In genomic region chr5:123381968-123382367, GRCm38 (mm10) we compare ENCODE assay signal across 9 mouse cellular contexts. TPM values are rescaled to one million over a fixed set of nuclear protein-coding genes. Genes with fewer than 3 reads are reported as not detected.
DNase-seq lines count a peak whose midpoint lies in the region; ATAC-seq lines count a peak whose summit lies in the region.
"Had no signal": no experiment of that assay in that cellular context is flagged by ENCODE, and none has a peak within 500 bp of the region (broad histone marks: within the 10 kb centered on the region; RNA-seq: fewer than 3 reads in every experiment).

No protein-coding gene starts in this region.

- peak overlapping the region; percentile 10; the same call in 1 of the 2 replicates for H3K4me2 ChIP-seq in kidney, embryonic 14.5 days (replicated peaks; ENCODE audit: low read depth, low read length)

- H3K4me3 ChIP-seq in brown adipose tissue, adult 24 weeks (ENCODE audit: insufficient read depth, low read depth, low read length): peak overlapping the region; percentile 34
- no peak overlapping the region; the same call in 1 of the 2 replicates for H3K4me3 ChIP-seq in kidney, embryonic 14.5 days (ENCODE audit: low read length)

- H3K4me1 ChIP-seq in brown adipose tissue, adult 24 weeks (ENCODE audit: control insufficient read depth, insufficient read depth, insufficient read length, low read length): peaks cover 8% of the 10 kb centered on the region; the same call in 1 of the 2 replicates
- H3K4me1 ChIP-seq in kidney, embryonic 14.5 days (ENCODE audit: control insufficient read depth, insufficient read depth, low read length): peaks cover 22% of the 10 kb centered on the region

- no peak for ATAC-seq in kidney, embryonic 14.5 days (ENCODE audit: low FRiP score, low TSS enrichment)
- peak; percentile 25 for ATAC-seq in megakaryocyte progenitor cell, adult 5-6 weeks (replicated peaks; ENCODE audit: poor library complexity)

- H3K9ac ChIP-seq in kidney, embryonic 14.5 days (ENCODE audit: low read depth, low read length): peak overlapping the region; percentile 37; the same call in 1 of the 2 replicates

- no peaks in the 10 kb centered on the region for H3K27me3 ChIP-seq in kidney, embryonic 14.5 days (ENCODE audit: control insufficient read depth, insufficient read depth, low read length)

- WGBS in kidney, embryonic 14.5 days: 25% methylated on average over 20 of the region's 20 CpGs

- peak; percentile 47 for DNase-seq in kidney, adult 18-20 months
- no peak for DNase-seq in kidney, adult 8-10 months
- no peak for DNase-seq in frontal cortex, postnatal 36 days (ENCODE audit: low spot score in 2 of 2)
- DNase-seq in left cerebral cortex, adult 8-10 months (ENCODE audit: low spot score in 2 of 2): no peak
- DNase-seq in urinary bladder, adult 18-20 months (ENCODE audit: low spot score in 2 of 2): no peak

- no peaks in the 10 kb centered on the region for H3K9me3 ChIP-seq in kidney, embryonic 14.5 days (ENCODE audit: control insufficient read depth, low read length)

- 0 out of 2 replicates have a peak overlapping the region, but pooled peaks have one; percentile 7 for H3K27ac ChIP-seq in brown adipose tissue, adult 24 weeks (replicated peaks; ENCODE audit: low read depth, low read length)
- H3K27ac ChIP-seq in kidney, embryonic 14.5 days (ENCODE audit: low read depth, low read length): no peak overlapping the region
- H3K27ac ChIP-seq: macrophage had no signal

- no peaks in the 10 kb centered on the region for H3K36me3 ChIP-seq in kidney, embryonic 14.5 days (ENCODE audit: control insufficient read depth, insufficient read depth, low read length)

RNA-seq across cellular contexts. Expression of gene Mlxip, which starts 12.6 kb away (rescaled TPM):
- 7.8 and 8.2 TPM in 2 replicates for polyA plus RNA-seq in brown adipose tissue, adult 24 weeks (2012; ENCODE audit: insufficient read depth, insufficient read length, missing spikeins)
- 13.4 and 26.6 TPM in 2 replicates for polyA plus RNA-seq in kidney, embryonic 14.5 days (2014; fragmentation: Nextera tagmentation; extraction: Ambion mirVana)
- total RNA-seq in megakaryocyte progenitor cell, adult 5-6 weeks (2015): 32.6 TPM in 2 replicates
- 11.0 and 11.3 TPM in 2 replicates for total RNA-seq in megakaryocyte progenitor cell, adult 5-6 weeks (2017)
- 10 to 100 TPM; 12.7 to 16.3 (median 14.7) TPM for total RNA-seq in left cerebral cortex, adult 8-10 months (2022)

RNA-seq across cellular contexts. Expression of gene Bcl7a, which starts 38.3 kb away (rescaled TPM):
- polyA plus RNA-seq in brown adipose tissue, adult 24 weeks (2012; ENCODE audit: insufficient read depth, insufficient read length, missing spikeins): 9.7 and 9.8 TPM in 2 replicates
- 39.4 and 43.2 TPM in 2 replicates for polyA plus RNA-seq in kidney, embryonic 14.5 days (2014; fragmentation: Nextera tagmentation; extraction: Ambion mirVana)
- total RNA-seq in megakaryocyte progenitor cell, adult 5-6 weeks (2015): 16.3 and 20.0 TPM in 2 replicates
- total RNA-seq in megakaryocyte progenitor cell, adult 5-6 weeks (2017): 14.7 and 17.5 TPM in 2 replicates
- 10 to 100 TPM; 62.3 to 67.1 (median 64.6) TPM for total RNA-seq in left cerebral cortex, adult 8-10 months (2022)
